Mouse (Mus musculus) brain, embryonic 14.5 days (tissue): Measurements from ENCODE around the gene Eml3. TPM values are rescaled to one million over a fixed set of nuclear protein-coding genes. Genes with fewer than 3 reads are reported as not detected.
A peak's percentile ranks its signal among the peaks of the same experiment; 100 is the strongest.

Source experiments
- DNase-seq: peaks from one replicate; pipeline ENCODE4 v3.0.0-alpha.2; 2011; ENCODE audit warnings: low read depth
- CTCF ChIP-seq: fragments of 200-500 bp; IDR thresholded peaks from 2 replicates; pipeline ENCODE4 v1.5.1; 2012; ENCODE audit warnings: inconsistent platforms, mild to moderate bottlenecking, moderate library complexity, borderline replicate concordance; ENCODE audit not compliant: insufficient read depth, insufficient read length; ENCODE audit errors: extremely low read depth
- POLR2A ChIP-seq: fragments of 200-500 bp; IDR thresholded peaks from 2 replicates; pipeline ENCODE4 v1.6.1; 2012; ENCODE audit warnings: mild to moderate bottlenecking, inconsistent platforms, borderline replicate concordance; ENCODE audit not compliant: poor library complexity, insufficient read depth, insufficient read length, severe bottlenecking; ENCODE audit errors: extremely low read depth
- polyA plus RNA-seq: library from polyadenylated mRNA; depleted of rRNA; stranded (reverse); fragments of >200 nt; gene quantifications from 2 replicates; pipeline ENCODE4 v1.2.3, GENCODE M21; 2012; rRNA removed

Eml3 gene
- 14.7 and 17.5 TPM in 2 replicates for polyA plus RNA-seq

- DNase-seq = peak; percentile 64
- 0 out of 2 replicates have a peak, but pooled peaks have one; percentile 25 for TF ChIP-seq CTCF
- no peak for TF ChIP-seq POLR2A
These were observed at the start of gene Eml3, which contains the start of gene Rom1 for GRCm38 (mm10) chr19:8929224-8930088. Gene Eml3, plus strand, starts transcription at chr19:8929552. Gene Rom1, minus strand, starts transcription at chr19:8929356.

GRCm38 (mm10) chr19:8880311-8881033, 48.9 kb upstream of the Eml3 start, which contains the start of gene Uqcc3:
Gene Uqcc3, minus strand, starts transcription at chr19:8880923.
- peak; percentile 96 for DNase-seq
- peak; percentile 56; the same call in 1 of the 2 replicates for TF ChIP-seq POLR2A
- TF ChIP-seq CTCF = no peak

GRCm38 (mm10) chr19:8881034-8881392, 48.3 kb upstream of the Eml3 start:
- TF ChIP-seq POLR2A (no peak), CTCF (no peak)
- no peak for DNase-seq

- DNase-seq = no peak
- no peak for TF ChIP-seq POLR2A
- TF ChIP-seq CTCF = no peak
These were observed 45.7 kb upstream of the Eml3 start, which contains the start of the genes Lbhd1 and Gm49403 for GRCm38 (mm10) chr19:8883616-8884015. Gene Lbhd1, plus strand, starts transcription at chr19:8883732. Gene Gm49403, plus strand, starts transcription at chr19:8883930.

- no peak for TF ChIP-seq POLR2A
- no peak for TF ChIP-seq CTCF
- no peak for DNase-seq
These were observed 42.3 kb upstream of the Eml3 start for GRCm38 (mm10) chr19:8886916-8887584.

GRCm38 (mm10) chr19:8887585-8888463, 41.5 kb upstream of the Eml3 start:
- TF ChIP-seq POLR2A (no peak), CTCF (no peak)

GRCm38 (mm10) chr19:8888511-8889385, 40.6 kb upstream of the Eml3 start, which contains the start of the genes 1810009A15Rik and Gm49416:
Gene 1810009A15Rik, plus strand, starts transcription at chr19:8888853.
Gene Gm49416, plus strand, starts transcription at chr19:8888926.
- peak; percentile 99 for DNase-seq
- TF ChIP-seq POLR2A (peak; percentile 60; the same call in 1 of the 2 replicates), CTCF (no peak)

More at GRCm38 (mm10) chr19:8887585-8888463, 41.5 kb upstream of the Eml3 start:
- no peak for DNase-seq

GRCm38 (mm10) chr19:8892829-8893766, 36.3 kb upstream of the Eml3 start, which contains the start of gene Ints5:
Gene Ints5, plus strand, starts transcription at chr19:8893005.
- DNase-seq = peak; percentile 95
- TF ChIP-seq POLR2A (peak; percentile 78), CTCF (no peak)
